Mouse (Mus musculus): Measurements from ENCODE around the gene Lgals7. TPM values are rescaled to one million over a fixed set of nuclear protein-coding genes. Genes with fewer than 3 reads are reported as not detected.

The Lgals7 gene
- polyA plus RNA-seq, 1 experiment: not detected

DNA sequence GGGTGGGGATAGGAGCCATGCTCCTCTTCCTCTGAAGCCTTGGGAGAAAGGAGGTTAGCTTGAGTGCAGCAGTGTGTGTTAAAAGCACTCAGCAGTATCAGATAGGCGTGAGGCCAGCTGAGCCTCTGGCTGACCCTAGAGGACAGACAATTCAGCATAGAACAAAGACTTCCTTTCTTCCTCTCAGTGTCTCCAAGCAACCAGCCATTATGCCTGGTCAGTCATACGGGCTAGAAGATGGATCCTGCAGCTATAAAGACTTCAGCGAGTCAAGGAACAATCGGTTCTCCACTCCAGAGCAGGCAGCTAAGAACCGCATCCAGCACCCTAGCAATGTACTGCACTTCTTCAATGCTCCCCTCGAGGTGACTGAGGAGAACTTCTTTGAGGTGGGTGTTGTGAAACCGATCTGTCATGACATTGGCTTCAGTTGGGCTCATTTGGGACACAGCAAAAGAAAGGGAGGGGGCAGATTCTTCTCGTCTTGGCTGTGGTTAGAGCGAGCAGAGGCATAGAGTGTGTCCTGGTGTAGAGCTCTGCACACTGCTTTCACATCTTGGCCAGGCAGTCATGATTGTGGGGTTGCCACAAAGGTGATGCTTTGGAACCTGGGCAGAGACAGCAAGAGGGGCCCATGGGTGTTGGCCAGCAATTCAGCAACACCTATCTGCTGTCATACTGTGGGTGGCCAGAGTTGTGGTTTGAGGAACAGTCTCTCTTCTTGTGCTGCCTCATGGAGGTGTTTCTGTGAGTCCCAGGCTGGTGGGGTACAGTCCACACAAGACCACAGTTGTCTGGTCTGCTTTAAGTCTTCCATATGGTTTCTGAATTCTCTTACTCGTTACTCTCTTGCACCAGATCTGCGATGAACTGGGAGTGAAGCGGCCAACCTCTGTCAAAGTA lies 43.0 kb upstream of the Lgals7 start:
- H3K36me3 ChIP-seq (replicated peaks; ENCODE audit: low read length): peaks cover 78% of the 10 kb centered on the region

DNA sequence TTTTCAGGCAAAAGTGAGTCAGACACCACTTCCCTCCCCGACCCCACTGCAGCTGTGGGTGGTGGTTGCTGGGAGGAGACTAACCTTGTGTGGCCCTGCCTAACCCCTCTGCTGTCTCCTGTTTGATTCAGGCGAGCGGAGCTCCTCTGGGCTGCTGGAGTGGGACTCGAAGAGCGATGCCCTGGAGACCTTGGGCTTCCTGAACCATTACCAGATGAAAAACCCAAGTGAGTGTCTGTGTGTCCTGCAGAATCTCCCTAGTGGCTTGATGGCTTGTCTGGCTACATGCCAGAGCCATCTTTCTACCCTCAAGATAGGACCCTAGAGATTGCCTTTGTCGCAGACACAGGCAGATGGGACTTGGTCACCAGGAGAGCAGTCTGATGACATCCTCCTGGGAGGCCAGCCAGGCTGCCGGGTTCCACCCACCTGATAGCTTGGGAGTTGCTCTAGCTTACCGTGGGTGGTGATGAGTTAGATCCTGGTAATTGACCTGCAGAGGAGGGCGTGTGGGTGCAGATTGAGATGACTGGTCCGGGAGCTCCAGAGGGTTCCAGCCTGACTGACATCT lies 42.3 kb upstream of the Lgals7 start:
- no peak for TF ChIP-seq FLI1 (IDR thresholded peaks at IDR 0.05; ENCODE audit: low read length)
- TF ChIP-seq GATA1 (IDR thresholded peaks at IDR 0.05; ENCODE audit: borderline replicate concordance, low read length): no peak
- Histone ChIP-seq H3K27me3 (replicated peaks) (no peaks in the 10 kb centered on the region), H3K4me3 (replicated peaks) (no peak overlapping the region), H3K9me3 (no peaks in the 10 kb centered on the region), H3K4me1 (peaks cover 93% of the 10 kb centered on the region), H3K36me3 (replicated peaks; ENCODE audit: low read length) (peaks cover 77% of the 10 kb centered on the region)

More for the DNA sequence above, 43.0 kb upstream of the Lgals7 start:
- Histone ChIP-seq H3K4me3 (replicated peaks) (no peak overlapping the region), H3K4me1 (peaks cover 93% of the 10 kb centered on the region), H3K27me3 (replicated peaks) (no peaks in the 10 kb centered on the region), H3K9me3 (no peaks in the 10 kb centered on the region)
- TF ChIP-seq GATA1 (IDR thresholded peaks at IDR 0.05; ENCODE audit: borderline replicate concordance, low read length) (no peak), FLI1 (IDR thresholded peaks at IDR 0.05; ENCODE audit: low read length) (no peak)

DNA sequence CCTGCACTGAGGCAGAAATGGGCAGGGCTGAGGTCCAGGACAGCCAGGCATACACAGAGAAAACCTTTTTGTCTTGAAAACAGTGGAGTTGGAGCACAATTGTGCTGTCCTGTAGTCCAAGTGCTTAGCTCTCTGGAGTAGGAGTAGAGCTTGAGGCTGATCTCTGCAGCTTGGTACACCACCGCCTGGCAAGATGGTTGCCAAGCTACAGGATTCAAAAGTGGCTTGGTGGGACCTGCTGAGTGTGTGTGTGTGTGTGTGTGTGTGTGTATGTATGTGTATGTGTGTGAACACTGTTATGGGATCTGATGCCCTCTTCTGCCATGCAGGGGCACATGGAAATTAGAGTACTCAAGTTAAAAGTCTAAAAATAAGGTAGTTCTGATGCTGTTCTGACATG lies 41.1 kb upstream of the Lgals7 start:
- peaks cover 72% of the 10 kb centered on the region for H3K36me3 ChIP-seq (replicated peaks; ENCODE audit: low read length)
- H3K9me3 ChIP-seq: no peaks in the 10 kb centered on the region
- H3K4me1 ChIP-seq: peaks cover 90% of the 10 kb centered on the region
- H3K27me3 ChIP-seq (replicated peaks): no peaks in the 10 kb centered on the region
- H3K4me3 ChIP-seq (replicated peaks): peak overlapping the region; percentile 44
- TF ChIP-seq GATA1 (IDR thresholded peaks at IDR 0.05; ENCODE audit: borderline replicate concordance, low read length): no peak
- no peak for TF ChIP-seq FLI1 (IDR thresholded peaks at IDR 0.05; ENCODE audit: low read length)

DNA sequence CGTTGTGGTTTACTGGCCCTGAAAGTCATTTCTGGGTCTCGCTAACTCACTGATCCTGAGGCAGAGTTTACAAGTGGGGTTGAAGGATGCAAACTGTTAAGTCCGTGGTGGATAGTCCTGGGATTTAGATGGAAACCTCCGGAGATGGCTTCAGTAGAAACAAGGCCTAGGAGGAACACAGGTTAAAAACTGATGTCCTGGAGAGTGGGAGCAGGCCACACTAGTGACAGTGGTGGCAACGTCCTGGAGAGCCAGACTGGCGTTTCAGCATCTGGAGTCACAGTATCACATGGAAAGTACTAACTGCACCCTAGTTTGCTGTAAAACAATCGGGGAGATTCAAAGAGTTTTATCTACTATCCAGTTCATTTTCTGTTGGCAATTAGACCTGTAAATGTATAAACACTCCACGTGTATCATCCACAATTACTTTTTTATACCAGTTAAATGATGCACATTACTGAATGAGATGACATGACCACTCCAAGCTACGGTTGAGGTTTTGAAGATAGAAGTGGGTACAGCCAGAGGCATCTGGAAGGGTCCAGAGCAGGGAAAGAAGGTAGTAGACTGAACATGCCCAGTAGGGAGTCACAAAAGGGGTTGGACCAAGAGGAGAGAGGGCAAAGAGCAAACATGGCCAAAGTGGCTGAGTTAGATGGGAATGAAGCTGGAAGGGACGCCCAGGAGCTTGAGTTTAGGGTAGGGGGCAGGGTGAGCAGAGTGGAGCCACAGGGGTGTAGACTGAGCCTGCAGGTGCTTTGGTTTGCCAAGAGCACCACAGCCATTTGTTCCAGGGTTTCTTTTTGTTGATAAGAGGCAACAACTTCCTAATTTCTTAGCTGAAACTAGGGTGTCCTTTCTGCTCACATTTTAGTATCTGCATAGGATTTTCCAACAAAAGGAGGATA lies 40.4 kb upstream of the Lgals7 start:
- no peaks in the 10 kb centered on the region for H3K27me3 ChIP-seq (replicated peaks)
- H3K36me3 ChIP-seq (replicated peaks; ENCODE audit: low read length): peaks cover 72% of the 10 kb centered on the region
- no peaks in the 10 kb centered on the region for H3K9me3 ChIP-seq
- TF ChIP-seq FLI1 (IDR thresholded peaks at IDR 0.05; ENCODE audit: low read length): no peak
- no peak for TF ChIP-seq GATA1 (IDR thresholded peaks at IDR 0.05; ENCODE audit: borderline replicate concordance, low read length)
- peaks cover 89% of the 10 kb centered on the region for H3K4me1 ChIP-seq
- H3K4me3 ChIP-seq (replicated peaks): peak overlapping the region; percentile 65

DNA sequence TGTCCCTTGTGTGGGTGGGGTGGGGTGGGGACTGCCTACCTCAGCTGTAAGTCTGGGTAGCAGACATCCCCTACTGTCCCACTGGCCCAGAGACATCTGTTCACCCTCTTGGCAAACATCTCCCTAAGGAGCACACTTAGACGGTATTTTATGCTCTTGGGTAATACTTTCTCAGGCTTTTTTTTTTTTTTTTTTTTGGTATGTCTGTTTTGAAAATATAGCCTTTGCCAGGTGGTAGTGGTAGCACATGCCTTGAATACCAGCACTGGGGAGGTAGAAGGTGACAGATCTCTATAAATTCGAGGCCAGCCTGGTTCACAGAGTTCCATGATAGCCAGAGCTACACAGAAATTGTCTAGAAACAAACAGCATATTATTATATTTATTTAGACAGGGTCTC lies 39.7 kb upstream of the Lgals7 start:
- Histone ChIP-seq H3K36me3 (replicated peaks; ENCODE audit: low read length) (peaks cover 71% of the 10 kb centered on the region), H3K27me3 (replicated peaks) (no peaks in the 10 kb centered on the region), H3K4me1 (peaks cover 82% of the 10 kb centered on the region), H3K9me3 (no peaks in the 10 kb centered on the region), H3K4me3 (replicated peaks) (no peak overlapping the region)
- TF ChIP-seq GATA1 (IDR thresholded peaks at IDR 0.05; ENCODE audit: borderline replicate concordance, low read length) (no peak), FLI1 (IDR thresholded peaks at IDR 0.05; ENCODE audit: low read length) (no peak)

DNA sequence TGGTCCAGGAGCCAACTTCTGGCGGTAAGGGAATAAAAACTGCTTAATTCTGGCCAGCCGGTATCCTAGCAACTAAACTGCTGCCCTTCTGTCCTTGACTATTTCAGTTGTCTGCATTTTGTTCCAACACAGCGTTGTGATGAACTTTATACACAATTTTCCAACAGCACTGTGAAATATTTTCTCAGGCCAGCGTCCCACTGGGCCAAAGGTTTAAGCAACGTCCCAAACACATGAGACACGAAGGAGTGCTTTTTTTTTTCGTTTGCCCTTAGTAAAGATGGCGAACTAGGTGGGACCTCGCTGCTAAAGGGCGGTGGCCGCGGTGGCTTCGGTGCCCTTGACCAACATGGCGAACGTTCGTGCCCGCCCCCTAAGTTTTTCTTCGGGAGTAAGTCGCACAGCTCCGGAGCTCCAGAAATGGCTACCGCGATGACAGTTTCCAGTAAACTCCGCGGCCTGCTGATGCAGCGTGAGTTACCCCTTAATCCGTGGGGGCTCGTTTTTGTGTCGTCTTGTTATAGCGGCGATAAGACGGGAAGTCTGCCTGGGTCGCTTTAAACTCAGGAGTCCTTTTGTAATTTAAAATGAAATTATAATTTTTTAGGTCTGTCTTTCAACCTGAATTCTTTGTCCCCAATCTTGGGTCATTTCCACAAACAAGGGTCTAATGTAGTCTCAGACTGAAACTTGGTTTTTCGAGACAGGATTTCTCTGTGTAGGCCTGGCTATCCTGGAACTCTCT lies 38.5 kb upstream of the Lgals7 start, which contains the start of gene Ech1:
Gene Ech1 (plus strand): TSS at position 277 of the 745 bp plus-strand sequence.
- Histone ChIP-seq H3K9me3 (no peaks in the 10 kb centered on the region), H3K4me3 (replicated peaks) (peak within 1 kb of the TSS; percentile 93), H3K27me3 (replicated peaks) (no peaks in the 10 kb centered on the region), H3K4me1 (peaks cover 78% of the 10 kb centered on the region), H3K36me3 (replicated peaks; ENCODE audit: low read length) (peaks cover 72% of the 10 kb centered on the region)
- TF ChIP-seq FLI1 (IDR thresholded peaks at IDR 0.05; ENCODE audit: low read length) (no peak), GATA1 (IDR thresholded peaks at IDR 0.05; ENCODE audit: borderline replicate concordance, low read length) (no peak)

DNA sequence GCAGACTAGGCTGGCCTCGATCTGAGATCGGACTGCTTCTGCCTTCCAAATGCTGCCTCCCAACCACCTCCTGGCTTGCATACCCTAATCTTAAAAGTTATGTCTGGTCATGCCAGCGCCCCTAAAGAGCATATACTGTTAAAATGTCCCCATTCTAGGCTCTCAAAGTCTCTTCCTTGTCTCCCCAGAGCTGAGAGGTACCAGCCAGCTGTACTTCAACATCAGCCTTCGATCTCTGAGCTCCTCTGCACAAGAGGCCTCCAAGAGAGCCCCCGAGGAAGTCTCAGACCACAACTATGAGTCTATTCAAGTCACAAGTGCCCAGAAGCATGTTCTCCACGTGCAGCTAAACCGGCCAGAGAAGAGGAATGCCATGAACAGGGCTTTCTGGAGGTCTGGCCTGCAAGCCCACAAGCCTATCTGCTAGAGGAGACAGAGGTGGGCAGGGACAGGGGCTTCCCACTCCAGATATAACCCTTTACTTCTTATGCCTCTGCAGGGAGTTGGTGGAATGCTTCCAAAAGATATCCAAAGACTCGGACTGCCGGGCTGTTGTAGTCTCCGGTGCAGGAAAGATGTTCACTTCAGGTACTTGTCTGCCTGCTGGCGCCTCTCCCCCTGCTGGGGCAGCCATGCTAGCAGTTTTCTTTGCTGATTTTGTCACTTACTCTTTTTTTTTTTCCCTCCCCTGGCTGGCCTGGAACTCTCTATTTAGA lies 37.8 kb upstream of the Lgals7 start:
- H3K9me3 ChIP-seq: no peaks in the 10 kb centered on the region
- H3K27me3 ChIP-seq (replicated peaks): no peaks in the 10 kb centered on the region
- H3K4me1 ChIP-seq: peaks cover 78% of the 10 kb centered on the region
- H3K36me3 ChIP-seq (replicated peaks; ENCODE audit: low read length): peaks cover 72% of the 10 kb centered on the region
- peak overlapping the region; percentile 93 for H3K4me3 ChIP-seq (replicated peaks)
- no peak for TF ChIP-seq GATA1 (IDR thresholded peaks at IDR 0.05; ENCODE audit: borderline replicate concordance, low read length)
- no peak for TF ChIP-seq FLI1 (IDR thresholded peaks at IDR 0.05; ENCODE audit: low read length)

DNA sequence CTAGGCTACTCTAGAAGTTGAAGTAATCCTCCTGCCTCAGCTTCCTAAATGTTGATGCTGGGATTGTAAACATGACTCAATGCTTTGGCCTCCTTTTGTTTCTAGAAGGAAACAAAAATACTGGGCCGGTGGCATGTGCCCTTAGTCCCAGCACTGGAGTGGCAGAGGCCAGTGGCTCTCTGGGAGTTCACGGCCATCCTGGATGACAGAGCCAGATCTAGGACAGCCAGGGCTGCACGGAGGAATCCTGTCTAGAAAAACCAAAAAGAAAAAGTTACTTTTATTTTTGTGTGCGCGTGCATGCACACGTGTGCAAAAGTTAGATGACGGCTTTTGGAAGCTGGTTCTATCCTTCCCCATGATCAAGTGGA lies 37.3 kb upstream of the Lgals7 start:
- no peaks in the 10 kb centered on the region for H3K9me3 ChIP-seq
- H3K4me3 ChIP-seq (replicated peaks): peak overlapping the region; percentile 93
- peaks cover 72% of the 10 kb centered on the region for H3K36me3 ChIP-seq (replicated peaks; ENCODE audit: low read length)
- H3K4me1 ChIP-seq: peaks cover 78% of the 10 kb centered on the region
- no peaks in the 10 kb centered on the region for H3K27me3 ChIP-seq (replicated peaks)
- no peak for TF ChIP-seq GATA1 (IDR thresholded peaks at IDR 0.05; ENCODE audit: borderline replicate concordance, low read length)
- no peak for TF ChIP-seq FLI1 (IDR thresholded peaks at IDR 0.05; ENCODE audit: low read length)

Measured in megakaryocyte, embryonic 14.5 days (primary cell).